Mouse (Mus musculus): ENCODE results near the gene Vti1a.

The Vti1a gene

DNA sequence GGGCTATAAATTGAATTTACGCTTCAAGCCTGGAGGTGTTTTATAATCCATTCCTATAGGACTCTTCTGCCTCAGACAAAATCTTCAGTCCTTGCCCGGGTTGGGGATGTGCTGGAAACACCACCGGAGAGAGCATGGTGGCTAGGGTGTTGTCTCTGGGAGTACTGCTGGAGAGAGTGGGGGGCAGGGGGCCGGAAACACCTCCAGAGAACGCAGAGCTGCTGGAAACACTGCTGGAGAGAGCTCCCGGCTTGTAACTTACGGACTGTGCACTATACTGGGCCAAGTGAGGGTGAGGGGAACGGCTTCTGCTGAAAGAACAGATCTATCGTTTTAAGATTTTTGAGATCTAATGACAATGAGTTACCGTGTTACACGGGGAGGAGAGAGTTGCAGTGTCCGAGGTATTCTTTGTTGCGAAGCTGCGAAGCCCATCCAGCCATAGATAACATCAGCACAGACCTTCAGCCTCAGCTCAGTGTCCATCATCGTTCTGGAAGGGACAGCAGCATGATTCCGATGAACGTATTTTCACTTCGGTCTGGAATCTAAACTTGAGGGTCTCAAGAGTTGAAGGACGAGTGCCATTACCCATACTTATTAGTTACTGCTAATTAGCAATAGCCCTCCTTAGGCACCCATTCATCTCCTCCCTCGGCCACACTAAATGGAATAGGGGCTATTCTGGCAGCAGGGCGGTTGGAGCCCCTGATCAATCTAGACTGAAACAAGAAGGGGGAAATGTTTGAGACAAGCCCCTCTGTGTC lies 140.4 kb downstream of the Vti1a start:
- no peak for DNase-seq (ENCODE audit: low spot score in 2 of 2)

DNA sequence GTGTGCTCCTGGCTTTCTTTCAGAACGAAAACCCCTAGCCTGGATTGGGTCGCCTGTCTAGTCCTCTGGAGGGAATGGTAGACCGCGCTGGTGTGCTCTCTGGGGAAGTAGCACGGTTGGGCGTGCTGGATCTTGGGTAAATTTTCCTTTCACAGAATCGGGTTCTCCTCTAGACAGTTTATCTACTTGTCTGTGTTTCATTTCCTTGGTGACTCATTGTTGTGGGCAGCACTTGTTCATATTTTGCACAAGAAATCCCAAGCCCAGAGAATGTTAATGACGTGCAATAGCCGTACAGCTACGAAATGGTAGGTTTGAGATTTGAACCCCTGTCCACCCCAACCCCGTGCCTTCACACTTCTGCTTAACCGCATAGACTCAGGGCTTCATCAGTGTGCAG lies 145.9 kb downstream of the Vti1a start:
- DNase-seq (ENCODE audit: low spot score in 2 of 2) = no peak

DNA sequence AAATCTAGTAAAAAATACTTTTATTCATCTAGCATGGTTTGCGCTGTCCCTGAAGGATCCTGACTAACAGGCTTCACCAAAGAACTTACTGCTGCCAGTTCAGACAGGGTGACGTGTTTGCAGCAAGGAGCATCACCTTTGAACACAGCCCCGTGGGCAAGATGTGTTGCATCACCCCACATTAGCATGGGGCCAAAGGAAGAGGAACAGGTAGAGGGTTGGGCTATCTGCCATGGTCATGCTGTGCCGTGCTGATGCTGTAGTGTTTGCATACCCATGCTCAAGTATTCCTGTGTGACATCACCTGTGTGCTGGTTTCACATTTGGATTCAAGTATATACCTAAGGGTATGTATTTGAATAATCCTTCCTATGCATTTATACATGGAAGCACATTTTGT lies 147.6 kb downstream of the Vti1a start:
- no peak for DNase-seq (ENCODE audit: low spot score in 2 of 2)

DNA sequence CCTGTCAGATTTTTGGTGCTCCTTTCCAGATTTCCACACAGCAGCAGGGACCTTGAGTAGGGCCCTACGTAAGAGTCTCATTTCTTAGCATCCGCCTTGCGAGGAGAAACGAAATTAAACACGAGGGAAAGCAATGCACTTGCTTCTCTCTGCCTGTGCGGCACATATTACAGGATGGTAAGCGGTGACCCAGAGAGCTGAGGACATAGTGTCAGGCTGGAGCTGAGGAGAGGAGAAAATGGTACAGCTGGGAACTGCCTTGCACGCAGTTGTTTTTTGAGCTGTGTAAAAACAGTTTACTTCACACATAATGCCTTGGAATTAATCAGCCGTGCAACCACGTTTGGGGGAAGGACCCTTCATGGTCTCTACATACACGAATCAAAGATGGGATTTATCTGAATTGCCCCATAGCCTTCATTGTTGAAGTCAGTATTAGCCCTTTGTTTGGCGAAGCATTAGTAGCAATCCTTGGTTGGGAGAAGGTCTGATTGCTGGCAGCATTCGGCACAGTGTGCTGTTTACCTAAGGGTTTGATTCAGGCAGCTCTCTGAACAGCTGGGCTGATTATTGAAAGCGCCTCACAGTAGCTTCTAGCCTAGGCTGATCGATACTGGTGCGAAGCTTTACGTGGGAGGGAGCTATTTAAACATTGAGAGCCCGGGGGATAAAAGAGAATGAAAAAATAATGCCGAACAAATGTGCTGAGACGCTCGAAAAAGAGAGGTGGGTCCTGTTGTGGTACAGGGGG lies 153.4 kb downstream of the Vti1a start:
- no peak for DNase-seq (ENCODE audit: low spot score in 2 of 2)

DNA sequence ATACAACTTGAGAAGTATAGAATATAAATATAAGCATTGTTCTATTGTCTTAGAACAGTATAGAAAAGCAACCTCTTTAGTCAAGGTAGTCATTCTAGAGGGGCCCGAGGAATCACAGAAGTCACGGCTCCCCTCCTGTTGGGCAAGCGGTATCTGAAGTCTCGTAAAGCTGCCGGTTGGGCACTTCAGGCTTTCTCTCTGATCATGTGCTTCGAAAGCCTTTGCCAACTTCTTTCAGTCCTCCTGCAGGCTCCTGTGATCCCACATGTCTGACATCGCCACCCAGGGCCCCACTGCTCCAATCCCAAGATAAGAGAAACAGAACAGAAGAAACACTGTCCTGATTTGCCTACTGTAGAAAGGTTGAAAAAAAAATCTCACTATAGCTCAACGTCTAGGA lies 156.5 kb downstream of the Vti1a start:
- DNase-seq (ENCODE audit: low spot score in 2 of 2) = no peak

DNA sequence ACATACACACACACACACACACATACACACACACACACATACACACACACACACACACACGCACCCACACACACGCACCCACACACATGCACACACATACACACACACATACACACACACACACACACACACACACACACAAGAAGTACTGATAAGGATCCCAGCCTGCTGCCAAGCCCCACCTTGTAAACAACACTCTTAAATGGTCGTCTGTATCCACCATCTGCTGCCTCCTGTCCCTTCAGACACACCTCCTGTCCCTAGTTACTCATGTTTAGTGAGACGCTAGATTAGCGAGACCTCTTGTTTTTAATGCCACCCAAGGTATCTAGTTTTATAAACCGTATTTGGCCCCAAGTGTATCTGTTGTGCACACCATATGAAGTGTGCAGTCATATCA lies 158.1 kb downstream of the Vti1a start:
- no peak for DNase-seq (ENCODE audit: low spot score in 2 of 2)

DNA sequence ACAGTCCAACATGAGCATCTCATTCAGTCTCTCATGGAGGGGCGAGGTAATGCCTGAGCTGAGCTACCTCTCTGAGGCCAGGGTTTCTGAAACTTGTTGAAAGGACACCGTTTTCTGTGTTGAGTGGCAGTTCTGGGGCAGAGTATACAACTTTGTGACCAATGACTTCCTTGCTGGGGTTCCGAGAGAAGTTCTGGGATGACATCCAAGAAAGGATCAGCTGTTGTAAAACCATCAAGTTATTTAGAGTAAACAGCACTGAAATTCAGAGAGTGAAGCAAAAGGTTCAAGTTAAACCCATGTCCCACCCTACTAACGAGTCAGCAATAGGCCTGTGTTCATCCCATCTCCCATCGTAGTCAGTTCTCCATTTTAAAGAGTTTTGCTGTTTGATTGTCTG lies 164.4 kb downstream of the Vti1a start:
- no peak for DNase-seq (ENCODE audit: low spot score in 2 of 2)

DNA sequence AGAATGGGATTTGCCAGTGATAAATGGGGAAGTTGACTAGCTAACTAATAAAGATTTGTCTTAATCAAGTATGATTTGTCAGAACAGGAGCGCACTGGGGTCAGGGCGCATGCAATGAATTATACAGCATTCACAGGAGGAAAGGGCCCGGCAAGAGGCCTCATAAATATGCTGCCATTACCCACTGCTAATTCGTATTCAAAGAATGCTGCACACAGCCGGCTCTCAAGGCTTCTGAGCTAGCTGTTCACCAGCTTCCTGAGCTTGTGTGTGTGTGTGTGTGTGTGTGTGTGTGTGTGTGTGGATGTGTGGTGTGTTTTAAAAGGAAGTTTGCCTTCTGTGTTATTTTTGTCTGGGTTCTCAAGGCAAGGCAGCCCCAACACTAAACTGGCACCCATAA lies 165.2 kb downstream of the Vti1a start:
- no peak for DNase-seq (ENCODE audit: low spot score in 2 of 2)

DNA sequence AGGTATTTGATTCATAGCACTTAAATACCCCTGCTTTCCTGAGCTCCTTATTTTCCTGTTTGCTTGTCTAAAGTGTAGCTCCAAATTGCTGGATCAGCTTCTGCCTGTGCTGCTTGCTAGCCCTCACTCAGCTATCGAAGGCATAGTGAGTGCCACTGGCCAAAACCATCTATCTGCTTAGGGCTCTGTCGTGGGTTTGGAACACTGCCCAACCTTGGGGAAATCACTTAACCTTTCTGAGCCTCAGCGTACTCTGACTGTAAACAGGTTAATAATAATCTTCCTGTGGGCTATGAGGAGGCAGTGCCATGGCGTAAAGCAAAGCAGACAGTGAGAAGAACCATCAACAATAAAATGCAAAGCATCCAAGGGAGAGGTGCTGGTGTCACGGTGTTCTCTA lies 167.4 kb downstream of the Vti1a start:
- no peak for DNase-seq (ENCODE audit: low spot score in 2 of 2)

DNA sequence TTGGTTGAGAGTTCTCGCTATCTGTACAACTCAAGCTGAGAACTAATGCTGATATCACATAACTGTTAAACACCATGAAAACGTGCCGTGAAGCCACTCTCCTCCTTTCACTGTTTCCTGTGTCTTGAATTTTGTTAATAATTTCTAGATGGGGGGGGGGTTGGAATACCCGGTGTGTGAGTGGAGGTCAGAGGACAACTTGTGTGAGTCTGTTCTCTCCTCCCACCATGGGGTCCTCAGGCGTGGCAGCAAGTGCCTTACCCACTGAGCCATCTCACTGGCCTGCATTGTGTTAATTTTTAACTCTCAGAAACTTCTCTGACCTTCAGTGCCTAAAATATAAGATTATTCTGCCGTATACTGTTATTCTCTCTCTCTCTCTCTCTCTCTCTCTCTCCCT lies 168.5 kb downstream of the Vti1a start:
- DNase-seq (ENCODE audit: low spot score in 2 of 2) = no peak

DNA sequence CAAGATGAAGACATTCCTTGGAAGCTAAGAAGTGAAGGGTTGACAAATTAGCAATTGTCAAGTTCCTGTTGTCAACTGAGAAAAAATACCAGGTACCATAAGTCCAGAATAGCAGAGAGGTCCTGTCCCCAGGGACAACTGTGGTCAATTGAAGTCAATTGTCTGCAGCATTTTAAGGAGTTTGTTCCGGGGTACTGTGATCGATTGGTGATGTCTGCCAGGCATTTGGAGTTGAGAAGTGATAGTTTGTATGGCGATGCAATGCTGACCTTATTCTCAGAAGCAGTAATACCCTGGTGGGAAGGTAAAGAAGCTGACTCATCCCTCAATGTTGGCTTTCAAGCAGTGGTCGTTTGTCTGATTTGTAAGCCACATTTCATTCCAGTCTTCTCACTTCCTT lies 170.4 kb downstream of the Vti1a start:
- no peak for DNase-seq (ENCODE audit: low spot score in 2 of 2)

DNA sequence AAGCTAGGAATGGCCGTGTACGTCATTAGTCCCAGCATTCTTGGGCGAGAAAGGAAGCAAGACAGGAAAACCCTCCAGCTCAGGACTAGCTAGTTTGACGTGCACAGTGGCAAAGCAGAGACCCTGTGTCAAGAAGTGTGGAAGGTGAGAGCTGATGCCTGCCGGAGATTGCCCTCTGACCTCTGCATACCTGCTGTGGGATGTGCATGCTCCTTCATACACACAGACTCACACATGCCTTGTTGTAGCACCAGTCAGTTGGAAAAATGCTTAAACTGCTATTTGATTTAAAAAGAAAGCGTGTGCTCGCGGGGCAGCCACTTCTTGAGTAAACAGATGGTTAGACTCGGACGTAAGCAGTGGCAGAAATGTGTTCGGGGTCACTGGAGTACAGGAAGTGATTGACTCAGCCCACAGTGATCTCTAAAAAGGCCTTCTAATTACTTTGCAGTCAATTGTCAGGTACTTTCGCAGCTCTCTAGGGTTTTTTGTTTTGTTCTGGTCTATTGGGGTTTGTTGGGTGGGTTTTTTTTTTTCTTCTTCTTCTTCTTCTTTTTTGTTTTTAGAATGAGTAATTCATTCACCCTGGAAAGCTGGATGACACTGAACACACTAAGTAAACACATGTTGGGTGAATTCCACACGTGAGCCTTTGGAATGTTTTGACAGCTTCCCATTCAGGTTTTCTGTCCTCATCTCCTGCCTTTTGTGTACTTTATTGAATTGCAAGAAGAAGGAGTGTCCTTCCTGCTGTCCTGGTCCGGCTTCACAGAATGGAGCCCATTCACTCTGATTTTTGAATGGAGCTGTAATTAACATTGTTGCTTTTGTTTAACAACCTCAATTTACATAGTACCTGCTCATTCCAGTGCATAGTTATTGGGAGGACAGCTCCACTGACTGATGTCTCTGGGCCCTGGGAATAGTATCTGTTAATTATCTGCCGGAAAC lies 175.3 kb downstream of the Vti1a start:
- no peak for DNase-seq (ENCODE audit: low spot score in 2 of 2)

DNA sequence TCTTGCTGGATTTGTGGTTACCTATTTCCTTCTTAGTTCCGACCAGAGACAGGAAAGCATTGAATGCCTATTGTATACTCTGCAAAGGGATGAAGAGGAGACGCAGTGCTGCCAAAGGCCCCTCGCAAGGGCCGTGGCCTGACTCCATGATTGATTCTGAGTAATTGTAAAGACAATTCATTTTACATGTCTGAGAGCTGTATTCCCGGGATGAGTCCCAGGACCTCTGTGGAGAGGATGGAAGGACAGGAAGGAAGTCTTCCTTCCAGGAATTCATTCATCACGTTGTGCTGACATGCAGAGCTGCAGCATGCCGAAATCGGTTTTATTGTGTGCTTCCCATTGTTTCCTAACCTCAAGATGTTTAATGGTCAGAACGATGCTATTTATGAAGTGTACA lies 180.2 kb downstream of the Vti1a start:
- DNase-seq (ENCODE audit: low spot score in 2 of 2) = no peak

DNA sequence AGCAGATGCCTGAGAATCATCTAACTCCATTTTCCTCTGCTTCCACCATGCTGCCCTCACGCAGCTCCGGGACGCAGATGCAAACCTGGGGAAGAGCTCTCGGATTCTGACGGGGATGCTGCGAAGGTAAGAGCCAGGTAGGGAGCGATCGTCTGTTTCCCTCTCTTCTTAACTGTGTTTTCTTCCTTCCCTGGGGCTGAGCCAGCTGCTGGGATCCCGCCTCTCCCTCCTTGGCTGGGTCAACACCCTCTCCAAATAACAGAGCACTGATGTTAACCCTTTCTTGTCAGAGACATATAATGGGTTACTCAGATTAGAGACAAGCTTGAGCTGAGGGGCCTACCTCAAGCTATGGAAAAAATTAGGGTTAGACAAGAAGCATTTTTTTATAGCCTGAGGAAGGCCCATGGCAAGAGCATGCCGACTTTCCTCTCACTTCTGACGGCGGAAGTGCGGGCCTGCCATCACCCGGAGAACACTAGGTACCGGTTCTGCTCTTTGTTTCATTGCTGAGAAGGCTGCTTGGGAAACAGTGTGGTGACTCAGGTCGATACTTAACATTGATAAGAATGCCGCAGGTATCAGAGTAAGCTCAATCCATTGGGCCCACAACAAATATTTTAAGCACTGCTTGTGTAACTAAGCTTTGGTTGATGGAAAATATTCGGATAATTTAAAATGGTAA lies 183.2 kb downstream of the Vti1a start:
- DNase-seq (ENCODE audit: low spot score in 2 of 2) = no peak

DNA sequence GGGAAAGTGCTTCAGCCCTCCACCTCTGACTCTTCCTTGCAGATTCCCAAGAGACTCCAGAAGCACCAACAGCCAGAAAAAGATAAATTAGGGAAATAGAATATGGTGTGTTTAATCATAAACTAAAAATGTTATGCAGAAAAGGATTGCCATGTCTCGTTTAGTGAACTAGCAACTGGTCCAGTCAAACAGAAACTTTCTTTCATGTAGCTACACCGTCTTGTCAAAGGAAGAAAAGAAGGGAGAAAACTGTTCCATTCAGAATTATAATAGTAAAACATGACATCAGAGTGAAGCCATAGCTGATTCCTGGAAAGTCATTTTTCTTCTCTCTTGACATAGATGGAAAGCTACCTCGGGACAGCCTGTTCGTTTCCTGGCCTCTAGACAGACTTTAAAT lies 185.9 kb downstream of the Vti1a start:
- DNase-seq (ENCODE audit: low spot score in 2 of 2) = no peak

DNA sequence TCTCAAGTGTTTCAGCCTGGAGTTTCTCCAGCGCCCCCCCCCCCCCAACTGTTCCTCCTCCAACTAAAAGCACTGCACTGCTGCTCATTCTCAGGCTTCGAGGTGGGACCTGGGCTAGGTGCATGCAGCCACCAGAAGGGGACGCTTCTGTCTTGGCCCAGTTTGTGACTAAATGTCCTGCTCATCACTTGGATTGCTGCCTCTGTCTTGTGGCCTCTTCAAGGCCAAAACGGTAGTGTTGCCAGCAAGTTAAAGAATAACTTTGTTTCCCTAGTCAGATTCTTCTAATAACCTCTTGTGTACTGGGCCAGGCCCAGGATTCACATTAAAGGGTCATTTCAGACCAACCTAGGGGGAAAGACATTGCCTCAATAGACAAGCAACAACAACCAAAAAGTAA lies 187.7 kb downstream of the Vti1a start:
- DNase-seq (ENCODE audit: low spot score in 2 of 2) = no peak

DNA sequence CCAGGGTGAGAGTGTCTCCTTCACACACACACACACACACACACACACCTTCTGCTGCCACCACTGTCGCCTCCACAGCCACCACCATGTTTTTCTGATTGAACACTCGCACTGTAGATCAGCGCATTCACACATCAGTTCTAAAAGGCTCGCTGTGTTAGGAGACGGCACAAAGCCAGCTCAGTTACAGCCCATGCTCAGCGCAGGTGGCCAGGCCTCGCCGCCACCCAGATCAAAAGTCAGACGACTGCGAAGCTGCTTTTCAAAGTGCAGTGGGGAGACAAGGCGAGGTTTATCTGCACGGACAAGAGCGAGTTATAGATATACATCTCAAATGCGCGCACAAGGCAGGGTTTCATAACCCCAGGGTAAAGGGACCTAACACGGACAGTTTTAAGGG lies 191.7 kb downstream of the Vti1a start:
- DNase-seq (ENCODE audit: low spot score in 2 of 2) = no peak

DNA sequence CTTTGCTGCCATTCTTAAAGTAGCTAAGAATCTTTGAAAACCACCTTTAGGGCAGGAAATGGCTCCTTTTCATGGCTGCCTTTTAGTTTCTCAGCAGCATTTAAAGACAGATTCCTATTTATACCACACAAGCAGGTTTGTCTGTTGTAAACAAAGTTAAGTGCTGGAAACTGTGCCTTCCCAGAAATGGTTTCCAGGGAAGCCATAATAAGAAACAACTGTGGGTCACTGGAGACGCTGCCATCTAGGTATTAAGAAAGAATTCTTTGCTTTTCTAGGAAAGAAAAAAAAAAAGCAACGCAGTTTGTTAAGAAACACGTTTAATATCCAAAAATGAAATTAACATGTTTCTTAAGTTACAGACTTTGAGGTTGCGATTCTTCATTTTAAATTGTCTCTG lies 192.1 kb downstream of the Vti1a start:
- DNase-seq (ENCODE audit: low spot score in 2 of 2) = no peak

DNA sequence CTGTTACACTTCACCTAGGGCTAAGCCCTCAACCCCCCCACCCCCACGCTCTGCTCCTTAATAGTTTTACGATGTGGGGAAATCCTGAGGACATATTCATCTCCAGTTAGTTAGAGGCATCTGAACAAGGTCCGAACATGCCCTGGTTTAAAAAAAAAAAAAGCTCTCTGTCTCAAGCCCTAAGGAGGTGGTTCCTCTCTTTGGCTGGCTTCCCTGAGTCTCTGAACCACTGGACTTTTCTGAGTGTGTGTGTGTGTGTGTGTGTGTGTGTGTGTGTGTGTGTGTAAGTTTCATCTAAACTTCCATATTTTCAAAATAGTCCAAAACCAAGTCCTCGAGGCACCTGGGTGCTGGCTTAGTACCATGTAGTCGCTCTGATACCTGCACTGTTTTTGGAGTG lies 192.9 kb downstream of the Vti1a start:
- DNase-seq (ENCODE audit: low spot score in 2 of 2) = no peak

DNA sequence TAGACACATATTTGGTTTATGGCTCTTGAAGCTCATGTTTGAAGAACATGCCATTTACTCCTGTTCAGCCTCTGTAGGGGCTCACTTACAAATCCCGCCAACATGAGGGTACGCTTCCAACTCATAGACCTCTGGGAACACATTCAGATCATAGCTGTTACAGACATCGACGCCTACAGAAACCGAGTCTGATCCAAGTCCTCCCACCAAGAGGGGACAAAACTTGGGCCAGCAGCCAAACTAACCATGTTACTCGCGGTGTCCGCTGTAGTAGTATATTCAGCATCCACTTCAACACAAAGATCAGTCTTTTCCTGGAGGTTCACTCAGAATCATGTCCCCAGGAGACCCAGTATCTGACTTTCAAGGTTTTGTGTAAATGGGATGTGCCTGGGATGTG lies 193.5 kb downstream of the Vti1a start:
- no peak for DNase-seq (ENCODE audit: low spot score in 2 of 2)

DNA sequence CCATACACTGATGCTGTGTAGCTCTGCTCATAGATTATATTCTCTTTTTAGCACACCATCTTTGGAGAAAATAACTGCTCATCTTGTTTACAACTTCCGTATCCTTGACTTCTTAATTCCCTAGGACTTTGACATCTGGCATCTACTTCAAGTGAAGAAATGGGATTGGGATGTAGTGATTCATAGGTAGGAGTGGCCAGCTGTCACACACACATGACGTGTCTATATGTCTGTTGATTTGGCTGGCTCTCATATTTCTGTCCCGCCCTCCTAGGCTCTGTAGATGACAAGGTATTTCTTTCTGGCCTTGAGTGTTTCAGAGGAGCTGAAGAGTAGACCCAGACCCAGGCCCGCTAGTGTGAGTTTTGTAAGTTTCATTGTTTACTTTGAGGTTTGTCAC lies 197.8 kb downstream of the Vti1a start:
- no peak for DNase-seq (ENCODE audit: low spot score in 2 of 2)

DNA sequence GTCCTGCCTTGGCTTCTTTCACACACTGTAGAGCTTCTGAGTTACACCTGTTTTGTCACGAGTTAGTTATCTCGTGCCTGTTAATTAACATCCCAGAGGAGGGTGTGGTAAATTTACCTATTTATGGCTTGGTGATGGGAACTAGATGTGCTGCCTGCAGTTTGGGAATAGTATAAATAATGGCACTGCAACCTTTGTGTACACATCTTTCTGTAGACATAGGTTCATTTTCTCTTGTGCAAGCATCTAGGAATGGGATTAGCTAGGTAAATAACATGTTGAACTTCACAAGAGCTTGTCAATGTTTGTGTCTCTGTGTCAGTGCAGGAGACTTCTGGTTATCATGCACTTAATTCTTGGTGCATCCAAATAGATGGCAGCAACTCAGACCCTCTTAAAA lies 204.1 kb downstream of the Vti1a start:
- no peak for DNase-seq (ENCODE audit: low spot score in 2 of 2)

All from natural killer cell, adult 2 months (primary cell).